Mouse (Mus musculus) embryonic facial prominence, embryonic 13.5 days (tissue): Measurements from ENCODE around the gene E330034G19Rik. TPM values are rescaled to one million over a fixed set of nuclear protein-coding genes. Genes with fewer than 3 reads are reported as not detected.
"Not testable (repeated sequence)": the region's sequence is repeated elsewhere in the genome, so short reads cannot be mapped to it uniquely, and the experiment has no call there.

Source experiments
- ATAC-seq: fragments of 200-750 bp; cut with Nextera tagmentation; 2 replicates; pipeline ENCODE4 v1.8.0; 2017; ENCODE audit warnings: low read depth; ENCODE audit not compliant: insufficient number of reproducible peaks, insufficient read depth, low FRiP score, low TSS enrichment
- H3K27ac ChIP-seq: fragments of 300-500 bp; sonication (generic); 2 replicates; pipeline ENCODE4 v1.5.1; 2015; ENCODE audit warnings: moderate library complexity, mild to moderate bottlenecking, inconsistent platforms
- H3K27me3 ChIP-seq: fragments of 300-500 bp; sonication (generic); 2 replicates; pipeline ENCODE4 v1.6.1; 2015; ENCODE audit warnings: mild to moderate bottlenecking, inconsistent platforms
- H3K36me3 ChIP-seq: fragments of 300-500 bp; sonication (generic); 2 replicates; pipeline ENCODE4 v1.6.1; 2015; ENCODE audit warnings: mild to moderate bottlenecking, inconsistent platforms
- H3K4me1 ChIP-seq: fragments of 300-500 bp; sonication (generic); 2 replicates; pipeline ENCODE4 v1.6.1; 2015; ENCODE audit warnings: inconsistent platforms
- H3K4me2 ChIP-seq: fragments of 300-500 bp; sonication (generic); 2 replicates; pipeline ENCODE4 v1.6.1; 2015; ENCODE audit warnings: moderate library complexity, mild to moderate bottlenecking, inconsistent platforms
- H3K4me3 ChIP-seq: fragments of 300-500 bp; sonication (generic); 2 replicates; pipeline ENCODE4 v1.5.1; 2015; ENCODE audit warnings: mild to moderate bottlenecking, inconsistent platforms
- H3K9ac ChIP-seq: fragments of 300-500 bp; sonication (generic); 2 replicates; pipeline ENCODE4 v1.6.1; 2015; ENCODE audit warnings: mild to moderate bottlenecking, inconsistent platforms
- H3K9me3 ChIP-seq: fragments of 300-500 bp; sonication (generic); 2 replicates; pipeline ENCODE4 v1.6.1; 2016; ENCODE audit warnings: inconsistent platforms
- WGBS: fragments of 180-500 bp; shearing (Covaris S2); methylation state at CpG from one replicate; pipeline ENCODE4 v1.1.7; 2015; ENCODE audit warnings: mixed read lengths; 5-methylcytosine and 5-hydroxymethylcytosine counted together
- polyA plus RNA-seq: library from polyadenylated mRNA; unstranded; fragments of >200 nt; fragmentation: Nextera tagmentation; extraction: Ambion mirVana; gene quantifications from 2 replicates; pipeline ENCODE4 v1.2.1, GENCODE M21; 2015

Gene E330034G19Rik
- polyA plus RNA-seq, 1 experiment from 2014 or later, result not detected

- no peak for ATAC-seq
Observed at GRCm38 (mm10) chr14:24273575-24273974, 19.4 kb upstream of the E330034G19Rik start.

GRCm38 (mm10) chr14:24275534-24275933 is 17.5 kb upstream of the E330034G19Rik start:
- Histone ChIP-seq H3K4me2 (no peak overlapping the region), H3K4me1 (0 out of 2 replicates have a peak, but pooled peaks cover 2% of the 10 kb centered on the region), H3K36me3 (no peaks in the 10 kb centered on the region), H3K27ac (no peak overlapping the region), H3K27me3 (no peaks in the 10 kb centered on the region), H3K9me3 (no peaks in the 10 kb centered on the region), H3K9ac (no peak overlapping the region), H3K4me3 (no peak overlapping the region)
- ATAC-seq, result no peak
- 53% methylated on average over 2 of the region's 2 CpGs for WGBS

More at GRCm38 (mm10) chr14:24273575-24273974, 19.4 kb upstream of the E330034G19Rik start:
- Histone ChIP-seq H3K9me3 (no peaks in the 10 kb centered on the region), H3K36me3 (no peaks in the 10 kb centered on the region), H3K27ac (no peak overlapping the region), H3K9ac (no peak overlapping the region), H3K4me2 (no peak overlapping the region), H3K4me3 (no peak overlapping the region), H3K4me1 (peaks cover 11% of the 10 kb centered on the region), H3K27me3 (no peaks in the 10 kb centered on the region)
- WGBS, result 43% methylated on average over 2 of the region's 2 CpGs

- Histone ChIP-seq H3K27ac (no peak overlapping the region), H3K4me1 (no peaks in the 10 kb centered on the region), H3K27me3 (no peaks in the 10 kb centered on the region), H3K9ac (no peak overlapping the region), H3K4me2 (no peak overlapping the region), H3K36me3 (no peaks in the 10 kb centered on the region), H3K9me3 (no peaks in the 10 kb centered on the region), H3K4me3 (no peak overlapping the region)
- 60% methylated on average over 4 of the region's 4 CpGs for WGBS
- no peak for ATAC-seq
Observed at GRCm38 (mm10) chr14:24281278-24281677, 11.7 kb upstream of the E330034G19Rik start.

GRCm38 (mm10) chr14:24282276-24282675 is 10.7 kb upstream of the E330034G19Rik start:
- Histone ChIP-seq H3K36me3 (no peaks in the 10 kb centered on the region), H3K9me3 (no peaks in the 10 kb centered on the region), H3K27me3 (no peaks in the 10 kb centered on the region), H3K4me3 (no peak overlapping the region), H3K27ac (no peak overlapping the region), H3K4me1 (no peaks in the 10 kb centered on the region), H3K9ac (no peak overlapping the region), H3K4me2 (no peak overlapping the region)
- no peak for ATAC-seq
- WGBS, result 65% methylated on average over 3 of the region's 3 CpGs

- no peaks in the 10 kb centered on the region for H3K4me1 ChIP-seq
- ATAC-seq, result no peak
Observed at GRCm38 (mm10) chr14:24286136-24286535, 6.9 kb upstream of the E330034G19Rik start.

GRCm38 (mm10) chr14:24290726-24291125 is 2.3 kb upstream of the E330034G19Rik start:
- Histone ChIP-seq H3K4me2 (no peak overlapping the region), H3K27ac (no peak overlapping the region), H3K4me3 (no peak overlapping the region), H3K9me3 (no peaks in the 10 kb centered on the region), H3K9ac (no peak overlapping the region), H3K36me3 (no peaks in the 10 kb centered on the region), H3K27me3 (no peaks in the 10 kb centered on the region), H3K4me1 (no peaks in the 10 kb centered on the region)
- ATAC-seq, result no peak

More at GRCm38 (mm10) chr14:24286136-24286535, 6.9 kb upstream of the E330034G19Rik start:
- H3K27me3 ChIP-seq, result no peaks in the 10 kb centered on the region
- H3K36me3 ChIP-seq, result no peaks in the 10 kb centered on the region
- no peak overlapping the region for H3K4me2 ChIP-seq
- H3K9me3 ChIP-seq, result no peaks in the 10 kb centered on the region
- H3K9ac ChIP-seq, result no peak overlapping the region
- WGBS, result 46% methylated on average over 4 of the region's 4 CpGs
- no peak overlapping the region for H3K4me3 ChIP-seq
- H3K27ac ChIP-seq, result no peak overlapping the region

GRCm38 (mm10) chr14:24293631-24294030 is 617 bp downstream of the E330034G19Rik start:
- Histone ChIP-seq H3K9me3 (no peaks in the 10 kb centered on the region), H3K27ac (no peak overlapping the region), H3K4me1 (no peaks in the 10 kb centered on the region), H3K4me3 (no peak overlapping the region), H3K36me3 (no peaks in the 10 kb centered on the region), H3K27me3 (no peaks in the 10 kb centered on the region), H3K9ac (no peak overlapping the region), H3K4me2 (no peak overlapping the region)
- no peak for ATAC-seq
- WGBS, result 80% methylated on average over 5 of the region's 5 CpGs

GRCm38 (mm10) chr14:24302126-24302525 is 9.1 kb downstream of the E330034G19Rik start:
- H3K4me1 ChIP-seq, H3K4me3 ChIP-seq, ATAC-seq, H3K4me2 ChIP-seq, H3K9me3 ChIP-seq, H3K27ac ChIP-seq, H3K36me3 ChIP-seq, H3K27me3 ChIP-seq, H3K9ac ChIP-seq: not testable (repeated sequence)
- WGBS, result 89% methylated on average over 1 of the region's 1 CpGs

GRCm38 (mm10) chr14:24306667-24307066 is 13.7 kb downstream of the E330034G19Rik start:
- no peak overlapping the region for H3K4me3 ChIP-seq
- no peak overlapping the region for H3K4me2 ChIP-seq
- no peaks in the 10 kb centered on the region for H3K9me3 ChIP-seq
- H3K27me3 ChIP-seq, result no peaks in the 10 kb centered on the region
- 76% methylated on average over 6 of the region's 6 CpGs for WGBS
- no peak overlapping the region for H3K27ac ChIP-seq
- no peak for ATAC-seq
- no peak overlapping the region for H3K9ac ChIP-seq
- H3K4me1 ChIP-seq, result no peaks in the 10 kb centered on the region
- H3K36me3 ChIP-seq, result no peaks in the 10 kb centered on the region

GRCm38 (mm10) chr14:24307146-24307545 is 14.1 kb downstream of the E330034G19Rik start:
- no peak overlapping the region for H3K9ac ChIP-seq
- no peak overlapping the region for H3K4me2 ChIP-seq
- no peaks in the 10 kb centered on the region for H3K4me1 ChIP-seq
- no peak for ATAC-seq
- no peak overlapping the region for H3K27ac ChIP-seq
- no peaks in the 10 kb centered on the region for H3K27me3 ChIP-seq
- H3K36me3 ChIP-seq, result no peaks in the 10 kb centered on the region
- H3K4me3 ChIP-seq, result no peak overlapping the region
- WGBS, result 75% methylated on average over 1 of the region's 1 CpGs
- no peaks in the 10 kb centered on the region for H3K9me3 ChIP-seq

- Histone ChIP-seq H3K4me1 (no peaks in the 10 kb centered on the region), H3K27me3 (no peaks in the 10 kb centered on the region), H3K9ac (no peak overlapping the region), H3K9me3 (no peaks in the 10 kb centered on the region), H3K27ac (no peak overlapping the region), H3K36me3 (no peaks in the 10 kb centered on the region), H3K4me2 (no peak overlapping the region), H3K4me3 (no peak overlapping the region)
- 36% methylated on average over 3 of the region's 3 CpGs for whole genome bisulfite sequencing
- no peak for ATAC-seq
Observed at GRCm38 (mm10) chr14:24311110-24311509, 18.1 kb downstream of the E330034G19Rik start.

GRCm38 (mm10) chr14:24347007-24347406 is 54.0 kb downstream of the E330034G19Rik start:
- not testable (repeated sequence) for H3K4me2 ChIP-seq, H3K4me1 ChIP-seq, H3K27me3 ChIP-seq, H3K4me3 ChIP-seq, H3K36me3 ChIP-seq, ATAC-seq, H3K9me3 ChIP-seq, H3K9ac ChIP-seq, H3K27ac ChIP-seq
- 86% methylated on average over 3 of the region's 3 CpGs for WGBS
